Mouse (Mus musculus): Measurements from ENCODE around the gene Efna4. TPM values are rescaled to one million over a fixed set of nuclear protein-coding genes. Genes with fewer than 3 reads are reported as not detected.

The Efna4 gene
- polyA plus RNA-seq, 1 experiment from 2014 or later, result 14.6 TPM

DNA sequence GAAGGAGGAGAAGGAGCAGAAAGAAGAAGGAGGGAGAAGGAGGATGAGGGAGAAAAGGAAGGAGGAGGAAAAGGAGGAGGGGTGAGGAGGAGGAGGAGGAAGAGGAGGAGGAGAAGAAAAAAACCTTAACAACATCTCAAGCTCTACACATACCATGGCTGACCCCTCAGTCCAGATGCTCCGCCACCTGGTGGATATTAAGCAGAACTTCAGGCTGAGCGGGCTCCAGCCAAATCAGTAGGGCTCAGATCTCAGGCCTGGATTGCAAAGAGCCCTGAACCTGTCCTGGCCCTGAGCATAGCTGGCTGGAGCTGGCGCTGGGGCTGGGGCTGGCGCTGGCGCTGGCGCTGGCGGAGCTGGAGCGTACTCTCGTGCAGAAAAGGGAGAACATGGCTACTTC lies 29.7 kb downstream of the Efna4 start:
- no peaks in the 10 kb centered on the region for H3K4me1 ChIP-seq (ENCODE audit: control insufficient read depth, insufficient read depth, low read length)
- no peaks in the 10 kb centered on the region for H3K9me3 ChIP-seq (replicated peaks; ENCODE audit: control insufficient read depth, low read length)
- H3K9ac ChIP-seq (ENCODE audit: low read length), result no peak overlapping the region
- 3% methylated on average over 9 of the region's 9 CpGs for whole genome bisulfite sequencing
- no peaks in the 10 kb centered on the region for H3K27me3 ChIP-seq (replicated peaks; ENCODE audit: control insufficient read depth, insufficient read depth, low read length)
- DNase-seq (ENCODE audit: low spot score) (peak; percentile 80), ATAC-seq (peak; percentile 86)
- H3K4me3 ChIP-seq (ENCODE audit: low read depth, low read length), result no peak overlapping the region
- no peak overlapping the region for H3K4me2 ChIP-seq (ENCODE audit: low read length)
- no peaks in the 10 kb centered on the region for H3K36me3 ChIP-seq (ENCODE audit: control insufficient read depth, insufficient read depth, low read length)
- H3K27ac ChIP-seq (ENCODE audit: low read depth, low read length), result no peak overlapping the region

DNA sequence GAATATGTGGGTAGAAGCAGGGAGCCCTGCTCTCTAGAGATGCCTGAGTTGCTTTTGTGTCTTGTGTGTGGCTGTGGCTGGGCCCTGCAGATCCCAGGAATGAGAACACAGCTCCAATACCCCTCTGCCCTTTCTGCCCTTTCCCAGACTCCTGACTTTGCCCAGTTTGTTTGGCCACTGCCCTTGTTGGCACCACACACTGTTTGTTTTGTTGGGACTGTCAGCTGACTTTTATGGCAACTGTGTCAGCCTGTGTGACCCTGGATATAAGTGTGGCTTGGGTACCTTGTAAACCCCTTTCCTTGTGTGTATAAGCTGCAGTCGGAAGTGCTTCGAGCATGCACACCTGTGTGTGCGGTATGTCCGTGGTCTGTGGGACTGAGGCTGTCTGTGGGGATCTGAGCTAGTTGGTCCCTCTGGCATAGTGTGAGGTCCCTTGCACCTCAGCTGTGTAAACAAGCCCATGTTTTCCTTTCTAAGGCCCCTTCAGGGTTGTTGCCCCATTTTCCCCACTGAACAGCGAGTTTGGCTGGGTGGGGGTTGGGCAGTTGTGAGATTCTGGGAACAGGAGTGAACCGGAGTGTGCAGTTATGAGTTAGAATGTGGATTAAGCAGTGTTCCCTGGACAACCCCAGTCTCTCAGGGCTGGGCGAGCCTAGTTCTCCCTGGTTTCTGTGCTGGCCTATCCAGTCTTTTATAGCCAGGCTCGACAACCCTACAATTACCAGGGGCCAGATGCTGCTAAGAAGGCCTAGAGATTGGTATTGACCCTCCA lies 32.1 kb downstream of the Efna4 start:
- no peaks in the 10 kb centered on the region for H3K27me3 ChIP-seq (replicated peaks; ENCODE audit: control insufficient read depth, insufficient read depth, low read length)
- 73% methylated on average over 8 of the region's 8 CpGs for WGBS
- no peaks in the 10 kb centered on the region for H3K4me1 ChIP-seq (ENCODE audit: control insufficient read depth, insufficient read depth, low read length)
- no peak overlapping the region for H3K9ac ChIP-seq (ENCODE audit: low read length)
- no peak overlapping the region for H3K4me3 ChIP-seq (ENCODE audit: low read depth, low read length)
- H3K4me2 ChIP-seq (ENCODE audit: low read length), result no peak overlapping the region
- no peak for ATAC-seq
- H3K27ac ChIP-seq (ENCODE audit: low read depth, low read length), result no peak overlapping the region
- no peak for DNase-seq (ENCODE audit: low spot score)
- no peaks in the 10 kb centered on the region for H3K9me3 ChIP-seq (replicated peaks; ENCODE audit: control insufficient read depth, low read length)
- H3K36me3 ChIP-seq (ENCODE audit: control insufficient read depth, insufficient read depth, low read length), result no peaks in the 10 kb centered on the region

DNA sequence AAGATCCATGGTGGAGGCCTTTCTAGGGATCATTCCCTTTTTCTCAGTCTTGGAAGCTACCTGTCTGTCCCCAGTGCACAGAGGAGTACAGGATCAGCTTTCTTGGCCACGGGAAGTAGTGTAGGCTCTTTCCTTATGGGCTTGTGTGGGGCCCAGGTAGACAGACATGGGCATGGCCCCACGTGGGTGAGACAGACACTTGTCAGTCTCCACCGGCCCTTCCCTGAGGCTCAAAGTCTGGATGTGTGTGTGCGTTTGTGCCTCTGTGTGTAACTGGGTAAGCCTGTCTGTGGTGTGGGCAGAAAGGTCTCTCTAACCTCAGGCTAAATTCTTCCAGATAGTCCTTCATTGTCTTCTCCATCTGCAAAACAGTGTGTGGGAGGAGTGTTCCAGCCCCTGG lies 32.7 kb downstream of the Efna4 start:
- no peaks in the 10 kb centered on the region for H3K36me3 ChIP-seq (ENCODE audit: control insufficient read depth, insufficient read depth, low read length)
- DNase-seq (ENCODE audit: low spot score) (no peak), ATAC-seq (no peak)
- no peaks in the 10 kb centered on the region for H3K4me1 ChIP-seq (ENCODE audit: control insufficient read depth, insufficient read depth, low read length)
- no peak overlapping the region for H3K9ac ChIP-seq (ENCODE audit: low read length)
- no peak overlapping the region for H3K27ac ChIP-seq (ENCODE audit: low read depth, low read length)
- no peak overlapping the region for H3K4me2 ChIP-seq (ENCODE audit: low read length)
- no peaks in the 10 kb centered on the region for H3K27me3 ChIP-seq (replicated peaks; ENCODE audit: control insufficient read depth, insufficient read depth, low read length)
- 70% methylated on average over 4 of the region's 4 CpGs for WGBS
- H3K4me3 ChIP-seq (ENCODE audit: low read depth, low read length), result no peak overlapping the region
- no peaks in the 10 kb centered on the region for H3K9me3 ChIP-seq (replicated peaks; ENCODE audit: control insufficient read depth, low read length)

DNA sequence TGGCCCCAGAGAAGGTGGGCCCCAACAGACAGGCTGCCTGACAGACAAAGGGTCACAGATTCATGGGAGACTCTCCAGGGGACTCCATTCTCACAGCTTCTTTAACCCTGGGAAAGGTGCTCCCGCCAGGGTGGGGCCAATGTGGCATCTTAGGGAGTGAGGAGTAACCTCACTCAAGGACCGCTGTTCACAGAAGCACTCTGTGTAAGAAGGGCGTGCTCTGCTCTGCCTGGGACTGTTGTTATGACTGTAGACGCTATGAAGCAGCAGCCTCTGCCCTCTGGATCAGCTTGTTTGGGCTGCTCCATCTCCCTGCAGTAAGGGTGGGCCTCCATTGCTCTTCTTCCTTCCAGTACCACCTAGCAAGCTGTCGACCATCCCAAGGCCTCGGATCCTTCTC lies 33.4 kb downstream of the Efna4 start:
- ATAC-seq, result no peak
- Histone ChIP-seq H3K27me3 (replicated peaks; ENCODE audit: control insufficient read depth, insufficient read depth, low read length) (0 out of 2 replicates have a peak, but pooled peaks cover 2% of the 10 kb centered on the region), H3K9me3 (replicated peaks; ENCODE audit: control insufficient read depth, low read length) (no peaks in the 10 kb centered on the region), H3K36me3 (ENCODE audit: control insufficient read depth, insufficient read depth, low read length) (no peaks in the 10 kb centered on the region), H3K4me1 (ENCODE audit: control insufficient read depth, insufficient read depth, low read length) (no peaks in the 10 kb centered on the region), H3K4me2 (ENCODE audit: low read length) (no peak overlapping the region), H3K9ac (ENCODE audit: low read length) (no peak overlapping the region), H3K4me3 (ENCODE audit: low read depth, low read length) (no peak overlapping the region), H3K27ac (ENCODE audit: low read depth, low read length) (no peak overlapping the region)
- DNase-seq (ENCODE audit: low spot score), result no peak
- 66% methylated on average over 6 of the region's 6 CpGs for WGBS

DNA sequence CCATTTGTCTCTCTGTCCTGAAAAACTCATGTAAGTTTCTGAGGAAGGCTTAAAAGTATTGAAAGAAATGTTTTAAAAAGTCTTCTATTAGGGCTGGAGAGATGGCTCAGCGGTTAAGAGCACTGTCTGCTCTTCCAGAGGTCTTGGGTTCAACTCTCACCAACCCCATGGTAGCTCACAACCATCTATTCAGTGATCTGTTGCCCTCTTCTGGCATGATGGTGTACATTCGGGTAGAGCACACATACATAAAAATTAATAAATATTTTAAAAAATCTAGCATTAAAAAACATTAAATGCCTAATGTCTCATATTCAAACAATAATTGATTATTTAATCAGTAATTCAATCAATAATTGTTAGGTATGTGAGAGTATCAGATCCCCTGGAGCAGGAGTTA lies 37.3 kb downstream of the Efna4 start:
- Histone ChIP-seq H3K9ac (ENCODE audit: low read length) (no peak overlapping the region), H3K27me3 (replicated peaks; ENCODE audit: control insufficient read depth, insufficient read depth, low read length) (0 out of 2 replicates have a peak, but pooled peaks cover 2% of the 10 kb centered on the region), H3K4me1 (ENCODE audit: control insufficient read depth, insufficient read depth, low read length) (no peaks in the 10 kb centered on the region), H3K36me3 (ENCODE audit: control insufficient read depth, insufficient read depth, low read length) (no peaks in the 10 kb centered on the region), H3K27ac (ENCODE audit: low read depth, low read length) (no peak overlapping the region), H3K4me2 (ENCODE audit: low read length) (no peak overlapping the region), H3K9me3 (replicated peaks; ENCODE audit: control insufficient read depth, low read length) (no peaks in the 10 kb centered on the region), H3K4me3 (ENCODE audit: low read depth, low read length) (no peak overlapping the region)
- ATAC-seq (no peak), DNase-seq (ENCODE audit: low spot score) (no peak)
- 62% methylated on average over 2 of the region's 2 CpGs for WGBS

DNA sequence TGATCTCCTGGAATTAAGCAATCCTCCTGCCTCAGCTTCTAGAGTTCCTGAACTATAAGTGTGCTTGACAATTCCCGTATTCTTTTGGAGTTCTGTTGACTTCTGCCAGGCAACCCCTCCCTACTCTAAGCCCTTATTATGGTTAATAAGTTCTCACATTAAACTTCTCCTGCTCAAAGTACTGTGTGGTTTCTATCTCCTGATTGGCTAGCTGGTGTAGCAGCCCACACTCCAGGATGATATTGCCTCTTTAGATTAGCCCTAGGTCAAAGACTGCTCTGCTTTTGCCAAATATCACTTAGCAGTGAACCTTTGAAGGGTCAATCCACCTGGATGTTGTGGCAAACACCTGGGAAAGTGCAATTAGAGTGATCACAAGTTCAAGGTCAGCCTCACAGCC lies 37.8 kb downstream of the Efna4 start:
- peak overlapping the region; percentile 37; the same call in 1 of the 2 replicates for H3K4me2 ChIP-seq (ENCODE audit: low read length)
- H3K36me3 ChIP-seq (ENCODE audit: control insufficient read depth, insufficient read depth, low read length), result no peaks in the 10 kb centered on the region
- DNase-seq (ENCODE audit: low spot score), result no peak
- no peak overlapping the region for H3K27ac ChIP-seq (ENCODE audit: low read depth, low read length)
- 54% methylated on average over 1 of the region's 1 CpGs for WGBS
- no peak overlapping the region for H3K9ac ChIP-seq (ENCODE audit: low read length)
- no peaks in the 10 kb centered on the region for H3K4me1 ChIP-seq (ENCODE audit: control insufficient read depth, insufficient read depth, low read length)
- H3K4me3 ChIP-seq (ENCODE audit: low read depth, low read length), result no peak overlapping the region
- H3K27me3 ChIP-seq (replicated peaks; ENCODE audit: control insufficient read depth, insufficient read depth, low read length), result 0 out of 2 replicates have a peak, but pooled peaks cover 2% of the 10 kb centered on the region
- no peaks in the 10 kb centered on the region for H3K9me3 ChIP-seq (replicated peaks; ENCODE audit: control insufficient read depth, low read length)
- no peak for ATAC-seq

DNA sequence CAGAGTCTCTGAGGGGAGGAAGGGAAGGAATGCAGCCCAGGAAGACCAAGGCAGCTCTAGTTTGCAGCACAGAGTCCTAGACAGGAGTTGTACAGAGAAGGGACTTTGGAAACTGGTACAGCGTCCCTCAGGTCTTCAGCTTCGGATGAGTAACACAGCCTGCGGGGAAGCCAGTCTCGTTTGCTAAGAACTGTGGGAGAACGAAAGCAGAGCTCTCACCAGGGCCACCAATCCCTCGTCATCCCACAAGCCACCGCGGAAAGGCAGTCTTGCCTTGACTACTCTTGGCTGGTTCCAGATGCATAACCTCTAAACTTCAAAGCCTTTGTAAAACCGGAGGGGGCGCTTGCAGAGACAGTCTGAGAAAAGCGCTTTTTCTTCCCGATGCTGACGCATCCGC lies 38.3 kb downstream of the Efna4 start:
- Histone ChIP-seq H3K4me3 (ENCODE audit: low read depth, low read length) (0 out of 2 replicates have a peak overlapping the region, but pooled peaks have one; percentile 6), H3K4me2 (ENCODE audit: low read length) (peak overlapping the region; percentile 37), H3K36me3 (ENCODE audit: control insufficient read depth, insufficient read depth, low read length) (no peaks in the 10 kb centered on the region), H3K4me1 (ENCODE audit: control insufficient read depth, insufficient read depth, low read length) (no peaks in the 10 kb centered on the region), H3K9ac (ENCODE audit: low read length) (peak overlapping the region; percentile 29; the same call in 1 of the 2 replicates), H3K27me3 (replicated peaks; ENCODE audit: control insufficient read depth, insufficient read depth, low read length) (0 out of 2 replicates have a peak, but pooled peaks cover 2% of the 10 kb centered on the region), H3K27ac (ENCODE audit: low read depth, low read length) (no peak overlapping the region), H3K9me3 (replicated peaks; ENCODE audit: control insufficient read depth, low read length) (no peaks in the 10 kb centered on the region)
- DNase-seq (ENCODE audit: low spot score) (peak; percentile 46), ATAC-seq (no peak)
- 11% methylated on average over 14 of the region's 14 CpGs for WGBS

DNA sequence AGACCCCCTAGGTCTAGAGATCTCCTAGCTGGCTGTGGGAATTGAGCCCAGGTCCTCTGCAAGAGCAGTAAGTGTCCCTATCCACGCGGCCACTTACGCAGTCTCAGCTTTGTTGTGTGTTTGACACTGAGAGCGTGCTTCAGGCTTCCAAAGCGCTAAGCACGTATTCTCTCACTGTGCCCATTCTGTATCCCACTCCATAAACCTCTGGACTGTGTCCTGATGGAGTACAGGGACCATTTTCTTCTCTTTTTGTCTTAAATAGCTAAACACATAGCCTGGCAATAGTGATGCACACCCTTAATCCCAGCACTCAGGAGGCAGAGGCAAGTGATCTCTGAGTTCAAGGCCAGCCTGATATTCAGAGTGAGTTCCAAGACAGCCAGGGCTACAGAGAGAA lies 38.9 kb downstream of the Efna4 start:
- Histone ChIP-seq H3K27me3 (replicated peaks; ENCODE audit: control insufficient read depth, insufficient read depth, low read length) (0 out of 2 replicates have a peak, but pooled peaks cover 2% of the 10 kb centered on the region), H3K36me3 (ENCODE audit: control insufficient read depth, insufficient read depth, low read length) (no peaks in the 10 kb centered on the region), H3K9ac (ENCODE audit: low read length) (no peak overlapping the region), H3K4me1 (ENCODE audit: control insufficient read depth, insufficient read depth, low read length) (no peaks in the 10 kb centered on the region), H3K9me3 (replicated peaks; ENCODE audit: control insufficient read depth, low read length) (no peaks in the 10 kb centered on the region), H3K4me3 (ENCODE audit: low read depth, low read length) (no peak overlapping the region), H3K27ac (ENCODE audit: low read depth, low read length) (no peak overlapping the region), H3K4me2 (ENCODE audit: low read length) (no peak overlapping the region)
- no peak for ATAC-seq
- DNase-seq (ENCODE audit: low spot score), result no peak
- 68% methylated on average over 6 of the region's 6 CpGs for WGBS

DNA sequence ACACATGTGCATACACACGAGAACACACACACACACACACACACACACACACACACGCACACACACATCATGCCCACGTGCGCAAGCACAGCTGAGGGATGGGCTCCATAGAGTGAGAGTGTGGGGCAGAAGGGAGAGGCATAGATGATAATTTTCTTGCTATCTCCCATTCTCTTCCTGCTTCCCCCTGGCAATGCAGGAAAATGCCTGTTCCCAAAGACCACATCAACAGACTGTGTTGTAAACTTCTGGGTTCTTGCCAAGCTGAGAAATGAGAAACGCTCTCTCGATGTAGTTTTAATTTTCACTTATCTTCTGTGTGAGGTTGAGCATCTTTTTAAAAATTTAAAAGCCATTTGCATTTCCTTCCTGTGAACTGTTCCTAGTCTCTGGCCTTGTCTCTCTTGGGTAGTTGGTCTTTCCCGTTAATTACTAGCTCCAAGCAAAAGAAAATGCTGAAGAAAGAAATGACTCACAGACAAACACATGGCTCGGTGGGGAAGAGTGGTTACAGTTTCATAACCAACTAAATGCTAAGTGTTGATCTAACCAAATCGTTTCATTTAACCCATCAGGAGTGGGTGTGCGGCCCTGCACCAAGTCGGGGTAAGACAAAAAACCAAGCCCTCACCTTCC lies 40.9 kb downstream of the Efna4 start:
- peak; percentile 32 for DNase-seq (ENCODE audit: low spot score)
- Histone ChIP-seq H3K36me3 (ENCODE audit: control insufficient read depth, insufficient read depth, low read length) (no peaks in the 10 kb centered on the region), H3K4me3 (ENCODE audit: low read depth, low read length) (no peak overlapping the region), H3K9me3 (replicated peaks; ENCODE audit: control insufficient read depth, low read length) (no peaks in the 10 kb centered on the region), H3K27ac (ENCODE audit: low read depth, low read length) (no peak overlapping the region), H3K4me2 (ENCODE audit: low read length) (no peak overlapping the region), H3K27me3 (replicated peaks; ENCODE audit: control insufficient read depth, insufficient read depth, low read length) (0 out of 2 replicates have a peak, but pooled peaks cover 2% of the 10 kb centered on the region), H3K4me1 (ENCODE audit: control insufficient read depth, insufficient read depth, low read length) (no peaks in the 10 kb centered on the region), H3K9ac (ENCODE audit: low read length) (no peak overlapping the region)
- 83% methylated on average over 11 of the region's 11 CpGs for WGBS
- no peak for ATAC-seq
